In the genomic region with DNA sequence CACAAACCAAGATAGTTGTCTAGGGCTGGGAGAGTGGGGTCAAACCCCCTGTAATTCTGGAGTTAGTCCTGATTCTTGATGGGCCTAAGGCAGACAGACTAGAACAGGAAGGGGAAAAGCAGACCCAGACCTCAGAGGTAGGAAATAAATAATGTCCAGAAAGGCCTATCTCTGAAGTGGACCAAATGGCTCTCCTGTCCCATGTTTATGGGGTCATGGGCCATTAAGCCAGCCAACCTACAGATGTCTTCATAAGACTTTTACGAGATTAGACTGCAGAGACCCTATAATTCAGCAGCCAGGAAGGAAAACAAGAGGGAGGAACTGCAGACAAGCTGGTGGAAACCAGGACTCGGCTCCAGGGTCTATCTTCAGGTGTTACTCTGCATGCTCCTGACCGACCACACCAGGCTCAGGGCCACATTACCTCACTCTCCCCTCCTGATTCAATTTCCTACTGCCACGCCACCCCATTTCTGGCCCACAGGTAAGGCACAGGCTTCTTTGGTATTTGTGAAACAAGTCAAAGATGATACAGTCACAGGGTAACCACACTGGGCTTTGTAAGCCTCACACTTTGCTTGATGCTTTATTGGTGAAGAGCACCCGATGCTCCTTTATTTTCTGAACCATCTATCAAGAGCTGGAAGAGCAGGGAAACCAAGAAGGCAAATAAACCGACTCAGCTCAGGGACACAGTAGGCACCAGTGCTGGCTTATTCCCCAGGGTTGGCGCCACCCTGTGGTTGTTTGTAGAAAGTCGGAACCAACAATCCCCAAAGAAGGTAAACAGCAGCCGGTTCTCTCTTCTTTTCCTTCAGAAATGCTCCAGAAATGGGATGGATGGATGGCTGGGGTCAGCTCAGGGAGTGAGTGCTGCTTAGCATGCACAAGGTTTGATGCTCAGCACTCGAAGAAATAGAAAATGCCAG, we compare ENCODE assay signal across 8 mouse cellular contexts. TPM values are rescaled to one million over a fixed set of nuclear protein-coding genes. Genes with fewer than 3 reads are reported as not detected.
DNase-seq lines count a peak whose midpoint lies in the region; ATAC-seq and TF ChIP-seq lines count a peak whose summit lies in the region.
"Had no signal": no experiment of that assay in that cellular context is flagged by ENCODE, and none has a peak within 500 bp of the region (broad histone marks: within the 10 kb centered on the region; RNA-seq: fewer than 3 reads in every experiment).

No protein-coding gene starts in this region.

- peaks cover 33% of the 10 kb centered on the region for H3K36me3 ChIP-seq in hindbrain, embryonic 13.5 days
- peaks cover 8% of the 10 kb centered on the region; the same call in 1 of the 2 replicates for H3K36me3 ChIP-seq in hindbrain, embryonic 16.5 days (ENCODE audit: control insufficient read depth, insufficient read depth, low read length)
- H3K36me3 ChIP-seq in limb, embryonic 10.5 days: peaks cover 66% of the 10 kb centered on the region
- H3K36me3 ChIP-seq in small intestine, adult 2 months (ENCODE audit: control insufficient read depth, insufficient read depth, low read length): peaks cover 4% of the 10 kb centered on the region; the same call in 1 of the 2 replicates

- no peak overlapping the region for H3K4me3 ChIP-seq in hindbrain, embryonic 13.5 days
- no peak overlapping the region for H3K4me3 ChIP-seq in hindbrain, embryonic 16.5 days (ENCODE audit: low read length)
- H3K4me3 ChIP-seq in limb, embryonic 10.5 days: no peak overlapping the region
- H3K4me3 ChIP-seq in small intestine, adult 2 months (ENCODE audit: low read depth, low read length): no peak overlapping the region
- H3K4me3 ChIP-seq: embryonic facial prominence, embryonic 13.5 days had no signal

- peak; percentile 67; the same call in 1 of the 2 replicates for TF ChIP-seq CTCF in small intestine, adult 2 months (IDR thresholded peaks at IDR 0.05; ENCODE audit: extremely low read depth, insufficient read length, insufficient replicate concordance, low read depth, low read length)

- H3K27me3 ChIP-seq in hindbrain, embryonic 13.5 days: no peaks in the 10 kb centered on the region
- no peaks in the 10 kb centered on the region for H3K27me3 ChIP-seq in hindbrain, embryonic 16.5 days (replicated peaks; ENCODE audit: control insufficient read depth, insufficient read depth, low read length)
- no peaks in the 10 kb centered on the region for H3K27me3 ChIP-seq in limb, embryonic 10.5 days (ENCODE audit: low read depth, poor library complexity, severe bottlenecking)
- H3K27me3 ChIP-seq in small intestine, adult 2 months (ENCODE audit: control insufficient read depth, insufficient read depth, low read length): no peaks in the 10 kb centered on the region
- H3K27me3 ChIP-seq: embryonic facial prominence, embryonic 13.5 days had no signal

- peak; percentile 51 for DNase-seq in urinary bladder, postnatal 14 days (ENCODE audit: low spot score)
- no peak for DNase-seq in urinary bladder, postnatal 36 days (ENCODE audit: low spot score in 2 of 2)
- DNase-seq in limb, embryonic 10.5 days (ENCODE audit: low spot score): no peak

- H3K9me3 ChIP-seq in hindbrain, embryonic 13.5 days: no peaks in the 10 kb centered on the region
- H3K9me3 ChIP-seq in hindbrain, embryonic 16.5 days (ENCODE audit: control insufficient read depth, low read length): no peaks in the 10 kb centered on the region
- no peaks in the 10 kb centered on the region for H3K9me3 ChIP-seq in limb, embryonic 10.5 days (replicated peaks)
- H3K9me3 ChIP-seq: embryonic facial prominence, embryonic 13.5 days had no signal

- no peak for TF ChIP-seq POLR2A in small intestine, adult 2 months (IDR thresholded peaks at IDR 0.05; ENCODE audit: low read depth, low read length)

- peak overlapping the region; percentile 60; the same call in 1 of the 2 replicates for H3K27ac ChIP-seq in hindbrain, embryonic 13.5 days
- H3K27ac ChIP-seq in hindbrain, embryonic 16.5 days (ENCODE audit: low read depth, low read length): no peak overlapping the region
- H3K27ac ChIP-seq in limb, embryonic 10.5 days: peak overlapping the region; percentile 19; the same call in 1 of the 2 replicates
- no peak overlapping the region for H3K27ac ChIP-seq in small intestine, adult 2 months (ENCODE audit: insufficient read depth, low read depth, low read length)
- H3K27ac ChIP-seq: embryonic facial prominence, embryonic 13.5 days had no signal

- 60% methylated on average over 10 of the region's 10 CpGs for WGBS in hindbrain, embryonic 13.5 days
- WGBS in hindbrain, embryonic 16.5 days: 58% methylated on average over 10 of the region's 10 CpGs
- WGBS in limb, embryonic 10.5 days: 53% methylated on average over 10 of the region's 10 CpGs
- WGBS in small intestine, adult 2 months: 63% methylated on average over 10 of the region's 10 CpGs

- no peak overlapping the region for H3K9ac ChIP-seq in hindbrain, embryonic 13.5 days
- no peak overlapping the region for H3K9ac ChIP-seq in hindbrain, embryonic 16.5 days (ENCODE audit: low read depth, low read length)
- H3K9ac ChIP-seq: embryonic facial prominence, embryonic 13.5 days had no signal

- peaks cover 19% of the 10 kb centered on the region for H3K4me1 ChIP-seq in hindbrain, embryonic 13.5 days (replicated peaks)
- H3K4me1 ChIP-seq in hindbrain, embryonic 16.5 days (ENCODE audit: control insufficient read depth, insufficient read depth, low read depth, low read length): no peaks in the 10 kb centered on the region
- H3K4me1 ChIP-seq in limb, embryonic 10.5 days: peaks cover 30% of the 10 kb centered on the region
- H3K4me1 ChIP-seq in small intestine, adult 2 months (ENCODE audit: control insufficient read depth, insufficient read depth, insufficient read length, low read length): no peaks in the 10 kb centered on the region
- H3K4me1 ChIP-seq: embryonic facial prominence, embryonic 13.5 days had no signal

- no peak for ATAC-seq in hindbrain, embryonic 13.5 days (ENCODE audit: low FRiP score)
- no peak; the same call in 1 of the 2 replicates for ATAC-seq in hindbrain, embryonic 16.5 days
- 0 out of 2 replicates have a peak, but pooled peaks have one; percentile 62 for ATAC-seq in common myeloid progenitor, adult 5-6 weeks (replicated peaks; ENCODE audit: low read depth, poor library complexity, severe bottlenecking)

- H3K4me2 ChIP-seq in hindbrain, embryonic 13.5 days: no peak overlapping the region
- no peak overlapping the region for H3K4me2 ChIP-seq in hindbrain, embryonic 16.5 days (ENCODE audit: low read length)
- H3K4me2 ChIP-seq: embryonic facial prominence, embryonic 13.5 days had no signal

RNA-seq across cellular contexts. Expression of a gene that starts 23.9 kb away (rescaled TPM):
- polyA plus RNA-seq in hindbrain, embryonic 13.5 days (2015; fragmentation: Nextera tagmentation; extraction: Ambion mirVana): 40.7 and 41.2 TPM in 2 replicates
- 25.1 and 29.1 TPM in 2 replicates for polyA plus RNA-seq in hindbrain, embryonic 16.5 days (2015; fragmentation: Nextera tagmentation; extraction: Ambion mirVana)
- total RNA-seq in common myeloid progenitor, adult 5-6 weeks (2017): 4.2 and 4.9 TPM in 2 replicates
- polyA plus RNA-seq in limb, embryonic 10.5 days (2016; fragmentation: Nextera tagmentation; extraction: Ambion mirVana): 16.2 and 16.8 TPM in 2 replicates
- polyA plus RNA-seq in small intestine, adult 2 months (2012; rRNA removed): 9.1 and 9.8 TPM in 2 replicates

RNA-seq across cellular contexts. Expression of a gene that starts 48.8 kb away (rescaled TPM):
- polyA plus RNA-seq in hindbrain, embryonic 13.5 days (2015; fragmentation: Nextera tagmentation; extraction: Ambion mirVana): 143 and 144 TPM in 2 replicates
- 120 and 124 TPM in 2 replicates for polyA plus RNA-seq in hindbrain, embryonic 16.5 days (2015; fragmentation: Nextera tagmentation; extraction: Ambion mirVana)
- 248 and 261 TPM in 2 replicates for total RNA-seq in common myeloid progenitor, adult 5-6 weeks (2017)
- 191 and 215 TPM in 2 replicates for polyA plus RNA-seq in limb, embryonic 10.5 days (2016; fragmentation: Nextera tagmentation; extraction: Ambion mirVana)
- 1.5 and 2.8 TPM in 2 replicates for polyA plus RNA-seq in small intestine, adult 2 months (2012; rRNA removed)

RNA-seq across cellular contexts. Expression of a gene that starts 49.4 kb away (rescaled TPM):
- 901 and 926 TPM in 2 replicates for polyA plus RNA-seq in hindbrain, embryonic 13.5 days (2015; fragmentation: Nextera tagmentation; extraction: Ambion mirVana)
- 483 and 550 TPM in 2 replicates for polyA plus RNA-seq in hindbrain, embryonic 16.5 days (2015; fragmentation: Nextera tagmentation; extraction: Ambion mirVana)
- 1,831 and 1,833 TPM in 2 replicates for total RNA-seq in common myeloid progenitor, adult 5-6 weeks (2017)
- 1,775 and 1,966 TPM in 2 replicates for polyA plus RNA-seq in limb, embryonic 10.5 days (2016; fragmentation: Nextera tagmentation; extraction: Ambion mirVana)
- polyA plus RNA-seq in small intestine, adult 2 months (2012; rRNA removed): 12.0 and 29.5 TPM in 2 replicates

Comparison
In these comparisons a context has a peak if more than half of its experiments do, and no peak if none do; other contexts are left out.
1. H3K27ac ChIP-seq: peak in hindbrain, embryonic 13.5 days (single experiment) and limb, embryonic 10.5 days (single experiment); none in hindbrain, embryonic 16.5 days (single experiment) and small intestine, adult 2 months (single experiment).
2. RNA of a gene that starts 48.8 kb away (polyA plus RNA-seq): 191 to 215 TPM in limb, embryonic 10.5 days, 143 to 144 TPM in hindbrain, embryonic 13.5 days and 120 to 124 TPM in hindbrain, embryonic 16.5 days; 1.5 to 2.8 TPM in small intestine, adult 2 months; every median in the first group is over 10 times any median in the second.
3. RNA of a gene that starts 49.4 kb away (polyA plus RNA-seq): 1,775 to 1,966 TPM in limb, embryonic 10.5 days, 901 to 926 TPM in hindbrain, embryonic 13.5 days and 483 to 550 TPM in hindbrain, embryonic 16.5 days; 12.0 to 29.5 TPM in small intestine, adult 2 months; every median in the first group is over 10 times any median in the second.